Mouse (Mus musculus) stomach, embryonic 14.5 days (tissue): ENCODE measurements around the gene Clec16a. TPM values are rescaled to one million over a fixed set of nuclear protein-coding genes. Genes with fewer than 3 reads are reported as not detected.

ENCODE experiments used
- ATAC-seq: fragments of 200-750 bp; cut with Nextera tagmentation; 2 replicates; pipeline ENCODE4 v1.8.0; 2017; ENCODE audit warnings: low read depth, moderate TSS enrichment; ENCODE audit not compliant: insufficient number of reproducible peaks, insufficient read depth, low FRiP score
- H3K27ac ChIP-seq: fragments of 300-500 bp; sonication (generic); 2 replicates; pipeline ENCODE4 v1.5.1; 2014; ENCODE audit warnings: mild to moderate bottlenecking, low read length, moderate library complexity, mixed read lengths
- H3K27me3 ChIP-seq: fragments of 300-500 bp; sonication (generic); 2 replicates; pipeline ENCODE4 v1.6.1; 2014; ENCODE audit warnings: low read length, control low read depth, mixed read lengths; ENCODE audit not compliant: control insufficient read depth, insufficient read depth
- H3K36me3 ChIP-seq: fragments of 300-500 bp; sonication (generic); 2 replicates; pipeline ENCODE4 v1.6.1; 2014; ENCODE audit warnings: mild to moderate bottlenecking, control low read depth, low read length, moderate library complexity, mixed read lengths; ENCODE audit not compliant: control insufficient read depth, insufficient read depth
- H3K4me1 ChIP-seq: fragments of 300-500 bp; sonication (generic); 2 replicates; pipeline ENCODE4 v1.6.1; 2014; ENCODE audit warnings: low read length, control low read depth, mixed read lengths; ENCODE audit not compliant: control insufficient read depth, insufficient read depth
- H3K4me2 ChIP-seq: fragments of 300-500 bp; sonication (generic); replicated peaks from 2 replicates; pipeline ENCODE4 v1.6.1; 2014; ENCODE audit warnings: low read depth, low read length, control low read depth
- H3K4me3 ChIP-seq: fragments of 300-500 bp; sonication (generic); 2 replicates; pipeline ENCODE4 v1.5.1; 2014; ENCODE audit warnings: low read depth, low read length, control low read depth
- H3K9ac ChIP-seq: fragments of 300-500 bp; sonication (generic); replicated peaks from 2 replicates; pipeline ENCODE4 v1.6.1; 2014; ENCODE audit warnings: low read depth, mild to moderate bottlenecking, control low read depth, low read length, moderate library complexity, mixed read lengths
- H3K9me3 ChIP-seq: fragments of 300-500 bp; sonication (generic); 2 replicates; pipeline ENCODE4 v1.6.1; 2016; ENCODE audit warnings: low read depth, low read length, control low read depth; ENCODE audit not compliant: control insufficient read depth
- WGBS: fragments of 180-500 bp; shearing (Covaris S2); extraction: QIAGEN DNeasy Blood & Tissue Kit; methylation state at CpG from one replicate; pipeline ENCODE4 v1.1.7; 2014; 5-methylcytosine and 5-hydroxymethylcytosine counted together
- polyA plus RNA-seq: library from polyadenylated mRNA; unstranded; fragments of >200 nt; fragmentation: Nextera tagmentation; extraction: Ambion mirVana; gene quantifications from 2 replicates; pipeline ENCODE4 v1.2.1, GENCODE M21; 2014

Clec16a gene
- polyA plus RNA-seq, 1 experiment from 2014 or later, result 38.9 TPM

DNA sequence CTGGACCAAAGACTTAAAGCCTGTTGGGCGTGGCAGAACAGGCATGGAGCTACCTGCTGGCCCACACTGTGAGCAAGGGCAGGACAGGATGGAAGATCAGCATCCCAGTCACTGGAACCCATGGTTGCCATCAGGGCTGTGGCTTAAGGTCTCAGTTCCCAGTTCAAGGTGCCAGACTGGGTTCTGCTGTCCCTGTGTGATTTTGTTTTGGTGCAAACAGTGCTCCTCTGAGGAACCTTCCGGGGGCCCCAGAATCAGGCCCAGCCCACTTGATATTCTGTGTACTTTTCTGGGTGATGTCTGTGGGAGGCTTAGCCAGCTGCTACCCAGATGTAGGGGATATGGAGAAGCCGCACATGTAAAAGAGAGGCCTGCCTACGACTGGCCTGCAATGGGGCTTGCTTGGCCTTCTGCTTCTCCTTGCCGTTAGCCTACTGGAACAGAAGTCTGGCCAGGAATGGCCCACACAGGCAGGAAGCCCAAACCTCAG lies 235.5 kb downstream of the Clec16a start:
- Histone ChIP-seq H3K36me3 (0 out of 2 replicates have a peak, but pooled peaks cover 3% of the 10 kb centered on the region), H3K9ac (no peak overlapping the region), H3K4me3 (no peak overlapping the region), H3K4me1 (peaks cover 29% of the 10 kb centered on the region), H3K4me2 (peak overlapping the region; percentile 4; the same call in 1 of the 2 replicates), H3K9me3 (no peaks in the 10 kb centered on the region), H3K27me3 (no peaks in the 10 kb centered on the region), H3K27ac (peak overlapping the region; percentile 49; the same call in 1 of the 2 replicates)
- 58% methylated on average over 5 of the region's 5 CpGs for WGBS
- ATAC-seq, result no peak

DNA sequence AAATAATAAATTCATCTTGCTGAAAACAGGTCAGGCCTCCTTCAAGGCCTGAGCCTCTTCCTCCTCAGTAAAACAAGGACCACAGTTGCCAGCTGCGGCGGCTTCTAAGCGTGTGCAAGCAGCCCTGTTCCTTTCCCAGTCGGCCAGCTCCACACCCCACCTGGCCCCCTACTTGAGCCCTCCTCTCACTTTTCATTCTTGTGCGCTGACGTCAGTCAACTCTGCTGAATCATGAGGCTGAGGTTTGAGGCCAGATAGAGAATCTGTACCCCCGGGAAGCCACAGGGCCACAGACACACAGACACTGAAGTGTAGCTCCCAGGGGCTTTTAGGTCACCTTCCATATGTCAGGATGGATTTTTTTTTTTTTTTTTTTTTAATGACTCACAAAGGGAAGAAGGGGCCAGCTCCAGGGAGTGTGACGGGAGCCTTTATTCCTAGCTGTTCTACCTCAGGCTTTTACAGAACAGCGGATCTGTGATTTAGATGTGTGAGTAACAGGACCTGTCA lies 236.8 kb downstream of the Clec16a start:
- peak overlapping the region; percentile 49 for H3K27ac ChIP-seq
- H3K9me3 ChIP-seq, result no peaks in the 10 kb centered on the region
- no peak for ATAC-seq
- H3K9ac ChIP-seq, result no peak overlapping the region
- H3K4me1 ChIP-seq, result peaks cover 36% of the 10 kb centered on the region
- H3K4me2 ChIP-seq, result peak overlapping the region; percentile 95
- H3K27me3 ChIP-seq, result no peaks in the 10 kb centered on the region
- 0 out of 2 replicates have a peak, but pooled peaks cover 3% of the 10 kb centered on the region for H3K36me3 ChIP-seq
- H3K4me3 ChIP-seq, result peak overlapping the region; percentile 52; the same call in 1 of the 2 replicates
- 27% methylated on average over 9 of the region's 9 CpGs for WGBS

DNA sequence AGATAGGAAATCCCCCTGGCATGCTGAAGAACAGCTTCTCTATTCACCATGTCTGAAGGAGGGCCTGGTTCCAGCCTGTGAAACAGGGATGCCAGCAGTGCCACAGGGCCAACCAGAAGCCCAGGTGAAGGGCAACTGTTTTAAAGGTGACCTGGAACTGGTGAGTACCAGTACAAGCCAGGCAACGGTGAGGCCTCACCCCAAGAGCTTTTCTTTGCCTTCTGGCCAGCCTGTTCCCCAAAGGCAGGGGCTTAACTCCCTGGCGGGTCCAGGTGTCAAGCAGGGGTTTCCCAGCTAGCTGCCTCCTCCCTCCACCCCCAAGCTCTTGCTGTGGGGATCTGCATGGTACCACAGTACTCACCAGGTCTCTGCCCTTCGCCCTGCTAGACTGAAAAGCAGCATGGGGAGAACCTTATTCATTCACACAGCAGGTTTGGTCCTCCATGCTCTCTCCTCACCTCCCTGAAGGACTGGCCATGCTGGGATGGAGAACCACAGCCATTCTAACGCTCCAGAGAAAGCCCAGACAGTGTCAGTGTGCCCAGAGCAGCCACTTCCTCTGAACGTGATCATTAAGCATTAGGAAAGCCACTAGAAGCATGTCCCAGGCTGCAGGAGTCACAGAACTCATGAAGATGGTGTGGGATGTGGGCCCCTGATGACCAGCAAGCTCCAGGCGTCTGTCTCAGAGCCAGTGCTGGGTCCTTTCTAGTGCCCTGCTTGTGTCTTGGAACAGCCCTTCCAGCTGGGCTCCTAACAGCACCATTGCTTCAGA lies 237.4 kb downstream of the Clec16a start:
- Histone ChIP-seq H3K27ac (peak overlapping the region; percentile 49), H3K36me3 (0 out of 2 replicates have a peak, but pooled peaks cover 3% of the 10 kb centered on the region), H3K4me2 (peak overlapping the region; percentile 95), H3K27me3 (no peaks in the 10 kb centered on the region), H3K4me1 (peaks cover 41% of the 10 kb centered on the region), H3K9ac (0 out of 2 replicates have a peak overlapping the region, but pooled peaks have one; percentile 77), H3K4me3 (peak overlapping the region; percentile 52), H3K9me3 (no peaks in the 10 kb centered on the region)
- 33% methylated on average over 6 of the region's 6 CpGs for WGBS
- ATAC-seq, result no peak

DNA sequence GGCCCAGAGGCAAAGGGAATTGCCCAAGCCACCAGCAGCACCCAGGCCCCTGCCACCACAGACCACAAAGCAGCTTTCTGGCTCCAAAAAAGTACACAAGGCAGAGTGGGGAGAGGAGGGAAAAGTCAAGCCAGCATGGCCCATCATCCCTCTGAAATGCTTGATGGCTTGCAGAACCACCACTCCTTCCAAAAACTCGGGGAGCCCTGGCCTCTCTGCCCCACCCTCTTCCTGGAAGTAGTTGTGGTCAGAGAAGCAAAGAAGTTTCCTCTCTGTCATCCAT lies 238.0 kb downstream of the Clec16a start:
- Histone ChIP-seq H3K9me3 (no peaks in the 10 kb centered on the region), H3K27ac (no peak overlapping the region; the same call in 1 of the 2 replicates), H3K4me1 (peaks cover 41% of the 10 kb centered on the region), H3K36me3 (0 out of 2 replicates have a peak, but pooled peaks cover 3% of the 10 kb centered on the region), H3K4me2 (peak overlapping the region; percentile 95), H3K9ac (0 out of 2 replicates have a peak overlapping the region, but pooled peaks have one; percentile 77), H3K4me3 (peak overlapping the region; percentile 52), H3K27me3 (no peaks in the 10 kb centered on the region)
- no peak for ATAC-seq
- 13% methylated on average over 1 of the region's 1 CpGs for WGBS

DNA sequence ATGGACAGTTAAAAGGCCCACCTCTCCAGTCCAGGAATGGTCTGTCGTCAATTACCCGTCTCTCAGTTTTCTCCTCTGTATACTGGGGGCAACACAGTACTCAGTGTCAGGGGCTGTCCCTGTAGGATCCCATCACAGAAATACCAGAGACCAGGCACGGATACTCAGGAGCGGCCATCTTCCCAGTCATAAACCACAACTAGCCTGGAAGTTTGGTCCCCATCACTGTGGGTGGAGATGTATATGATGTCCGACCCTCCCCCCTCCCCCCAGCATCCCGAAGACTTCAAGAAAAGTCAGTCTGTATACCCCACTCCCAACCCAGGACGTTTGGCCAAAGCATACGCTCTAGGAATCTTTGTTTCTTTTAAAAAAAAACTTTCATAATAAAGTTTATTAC lies 238.3 kb downstream of the Clec16a start:
- WGBS, result 34% methylated on average over 8 of the region's 8 CpGs
- ATAC-seq, result no peak
- H3K36me3 ChIP-seq, result 0 out of 2 replicates have a peak, but pooled peaks cover 3% of the 10 kb centered on the region
- H3K4me3 ChIP-seq, result peak overlapping the region; percentile 52
- peak overlapping the region; percentile 95 for H3K4me2 ChIP-seq
- H3K9ac ChIP-seq, result peak overlapping the region; percentile 77; the same call in 1 of the 2 replicates
- no peak overlapping the region; the same call in 1 of the 2 replicates for H3K27ac ChIP-seq
- H3K27me3 ChIP-seq, result no peaks in the 10 kb centered on the region
- peaks cover 41% of the 10 kb centered on the region for H3K4me1 ChIP-seq
- H3K9me3 ChIP-seq, result no peaks in the 10 kb centered on the region

DNA sequence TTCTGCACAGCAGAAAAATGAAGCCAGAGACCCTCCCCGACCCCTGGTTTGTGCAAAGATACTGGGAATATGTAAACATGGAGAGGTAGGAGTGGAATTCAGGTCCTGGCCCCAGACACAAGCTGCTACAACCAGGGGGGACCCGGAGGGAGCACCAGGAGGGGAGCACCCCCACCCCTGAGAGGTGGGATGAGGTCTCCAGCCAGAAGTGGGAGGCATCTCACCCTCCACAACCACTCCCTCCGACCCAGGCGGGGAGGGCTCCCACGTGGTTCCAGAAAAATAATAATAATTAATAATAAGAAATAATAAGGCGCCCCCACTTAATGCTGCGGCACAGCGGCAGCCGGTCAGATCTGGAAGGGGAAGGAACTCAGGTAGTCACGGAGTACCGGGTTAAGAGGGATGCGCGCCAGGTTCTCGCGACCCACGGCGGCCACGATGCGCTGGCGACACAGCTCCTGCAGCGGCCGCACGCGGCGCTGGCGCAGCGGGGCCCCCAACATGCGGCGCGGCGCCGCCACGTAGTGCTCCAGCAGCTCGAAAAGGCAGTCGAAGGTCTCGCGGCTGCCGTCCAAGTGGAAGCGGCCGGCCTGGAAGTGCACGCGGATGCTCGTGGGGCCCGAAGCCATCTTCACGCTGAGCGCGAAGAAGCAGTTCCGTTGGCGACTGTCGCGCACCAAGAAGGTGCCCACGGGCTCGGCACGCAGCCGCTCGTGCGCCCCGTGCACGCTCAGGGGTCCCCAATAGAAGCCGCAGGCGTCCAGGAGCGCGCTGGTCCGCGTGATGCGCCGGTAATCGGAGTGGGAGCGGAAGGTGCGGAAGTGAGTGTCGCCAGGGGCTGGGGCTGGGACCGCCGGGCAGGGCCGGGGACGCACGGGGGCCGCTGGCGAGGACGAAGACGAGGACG lies 239.0 kb downstream of the Clec16a start:
- peak overlapping the region; percentile 95 for H3K4me2 ChIP-seq
- peak overlapping the region; percentile 77 for H3K9ac ChIP-seq
- under 1% methylated on average over 81 of the region's 81 CpGs for WGBS
- H3K4me3 ChIP-seq, result peak overlapping the region; percentile 52
- no peaks in the 10 kb centered on the region for H3K9me3 ChIP-seq
- 0 out of 2 replicates have a peak, but pooled peaks have one; percentile 0 for ATAC-seq
- H3K36me3 ChIP-seq, result 0 out of 2 replicates have a peak, but pooled peaks cover 3% of the 10 kb centered on the region
- peak overlapping the region; percentile 99 for H3K27ac ChIP-seq
- H3K27me3 ChIP-seq, result no peaks in the 10 kb centered on the region
- peaks cover 41% of the 10 kb centered on the region for H3K4me1 ChIP-seq

DNA sequence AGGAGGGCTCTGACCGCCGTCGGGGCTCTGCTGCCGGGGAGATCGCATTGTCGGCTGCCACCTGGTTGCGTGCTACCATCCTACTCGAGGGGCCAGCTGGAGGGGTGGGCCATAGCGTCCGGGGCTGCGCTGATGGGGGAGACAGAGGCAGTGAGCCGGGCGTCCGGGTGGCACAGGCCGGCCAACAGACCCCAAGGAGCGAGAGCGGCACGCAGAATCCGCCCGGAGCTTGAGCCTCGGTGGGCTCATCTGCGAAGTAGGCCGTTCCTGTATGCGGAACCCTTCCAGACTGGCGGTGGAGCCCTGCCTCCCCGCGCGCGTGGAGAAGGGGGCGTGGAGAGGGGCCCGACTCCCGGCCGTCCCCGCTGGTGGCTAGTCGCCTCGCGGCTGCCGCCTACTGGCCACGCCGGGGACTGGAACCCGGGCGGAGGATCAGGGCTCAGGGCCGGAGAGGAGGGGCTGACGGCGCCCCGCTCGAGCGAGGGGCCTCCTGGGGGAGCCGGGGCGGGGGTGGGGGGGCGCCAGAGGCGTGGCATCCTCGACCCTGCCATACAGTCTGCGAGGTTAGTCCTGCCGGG lies 239.7 kb downstream of the Clec16a start:
- under 1% methylated on average over 49 of the region's 55 CpGs for WGBS
- Histone ChIP-seq H3K4me3 (peak overlapping the region; percentile 52), H3K9me3 (no peaks in the 10 kb centered on the region), H3K4me2 (peak overlapping the region; percentile 95), H3K36me3 (0 out of 2 replicates have a peak, but pooled peaks cover 3% of the 10 kb centered on the region), H3K4me1 (peaks cover 41% of the 10 kb centered on the region), H3K27ac (peak overlapping the region; percentile 99), H3K9ac (peak overlapping the region; percentile 77), H3K27me3 (no peaks in the 10 kb centered on the region)
- ATAC-seq, result peak; percentile 72
